Comparison of ENCODE assay signal across 13 mouse cellular contexts in genomic region chr7:68065904-68066303, GRCm38 (mm10).
DNase-seq lines count a peak whose midpoint lies in the region; ATAC-seq lines count a peak whose summit lies in the region.
"Had no signal": no experiment of that assay in that cellular context is flagged by ENCODE, and none has a peak within 500 bp of the region (broad histone marks: within the 10 kb centered on the region; RNA-seq: fewer than 3 reads in every experiment).

No protein-coding gene starts in this region.

- WGBS in heart, embryonic 15.5 days, result 50% methylated on average over 6 of the region's 6 CpGs
- WGBS in heart, embryonic 10.5 days, result 89% methylated on average over 6 of the region's 6 CpGs

- peak overlapping the region; percentile 23; the same call in 1 of the 2 replicates for H3K27ac ChIP-seq in heart, embryonic 15.5 days
- no peak overlapping the region for H3K27ac ChIP-seq in heart, embryonic 10.5 days
- H3K27ac ChIP-seq: heart, embryonic 13.5 days; liver, embryonic 14.5 days; midbrain, embryonic 10.5 days; stomach, postnatal 0 days had no signal

- H3K4me1 ChIP-seq in heart, embryonic 15.5 days (replicated peaks), result peaks cover 63% of the 10 kb centered on the region
- peaks cover 61% of the 10 kb centered on the region for H3K4me1 ChIP-seq in heart, embryonic 10.5 days

- no peaks in the 10 kb centered on the region for H3K36me3 ChIP-seq in heart, embryonic 15.5 days
- no peaks in the 10 kb centered on the region; the same call in 1 of the 2 replicates for H3K36me3 ChIP-seq in heart, embryonic 10.5 days
- H3K36me3 ChIP-seq: heart, embryonic 13.5 days had no signal

- H3K9ac ChIP-seq in heart, embryonic 15.5 days, result no peak overlapping the region
- H3K9ac ChIP-seq: heart, embryonic 13.5 days; liver, embryonic 14.5 days had no signal

- no peak for ATAC-seq in heart, embryonic 15.5 days (replicated peaks; ENCODE audit: insufficient number of reproducible peaks, insufficient read depth, low FRiP score, low read depth)

- no peak overlapping the region for H3K4me3 ChIP-seq in heart, embryonic 15.5 days
- no peak overlapping the region for H3K4me3 ChIP-seq in heart, embryonic 10.5 days
- H3K4me3 ChIP-seq: heart, embryonic 13.5 days; midbrain, embryonic 10.5 days had no signal

- no peak for DNase-seq in heart, embryonic 10.5 days (ENCODE audit: low spot score)
- DNase-seq in 3T3-L1 (ENCODE audit: low read depth, low spot score), result peak; percentile 11
- DNase-seq in adrenal gland, postnatal 14 days, result peak; percentile 73
- peak; percentile 46 for DNase-seq in kidney, postnatal 10 days
- DNase-seq in cerebellum, adult 9-11 months, result no peak
- DNase-seq in urinary bladder, postnatal 14 days (ENCODE audit: low spot score), result no peak
- DNase-seq in left cerebral cortex, adult 9 months (ENCODE audit: low spot score in 2 of 2), result no peak
- DNase-seq: thymus, postnatal 4 days had no signal

- H3K4me2 ChIP-seq in heart, embryonic 15.5 days, result no peak overlapping the region
- H3K4me2 ChIP-seq: heart, embryonic 13.5 days had no signal

- no peaks in the 10 kb centered on the region for H3K9me3 ChIP-seq in heart, embryonic 15.5 days (replicated peaks)
- no peaks in the 10 kb centered on the region for H3K9me3 ChIP-seq in heart, embryonic 10.5 days
- H3K9me3 ChIP-seq: heart, embryonic 13.5 days; midbrain, embryonic 10.5 days had no signal

- no peaks in the 10 kb centered on the region for H3K27me3 ChIP-seq in heart, embryonic 15.5 days
- H3K27me3 ChIP-seq in heart, embryonic 10.5 days (ENCODE audit: insufficient read depth, poor library complexity, severe bottlenecking), result no peaks in the 10 kb centered on the region
- H3K27me3 ChIP-seq: heart, embryonic 13.5 days had no signal

Comparison
In these comparisons a context has a peak if more than half of its experiments do, and no peak if none do; other contexts are left out.
1. DNase-seq: peak in 3T3-L1 (single experiment), adrenal gland, postnatal 14 days (single experiment) and kidney, postnatal 10 days (single experiment); none in heart, embryonic 10.5 days (single experiment), cerebellum, adult 9-11 months (single experiment), urinary bladder, postnatal 14 days (single experiment) and left cerebral cortex, adult 9 months (0 of 2).